Mouse (Mus musculus) G1E-ER4 (cell line): ENCODE results near the gene Arhgap1. TPM values are rescaled to one million over a fixed set of nuclear protein-coding genes. Genes with fewer than 3 reads are reported as not detected.

Source experiments
- GATA1 ChIP-seq: IDR thresholded peaks from one replicate; pipeline ENCODE4 v1.8.0; 2012; ENCODE audit warnings: low read length, inconsistent platforms
- polyA plus RNA-seq: library from polyadenylated mRNA; stranded (reverse); fragments of >175 nt; gene quantifications from 2 replicates; pipeline ENCODE4 v1.2.3, GENCODE M21; 2012

Arhgap1 gene
- polyA plus RNA-seq, 1 experiment: 30.0 TPM

- no peak for TF ChIP-seq GATA1
These were observed 20.4 kb downstream of the Arhgap1 start for GRCm38 (mm10) chr2:91670038-91670437.

DNA sequence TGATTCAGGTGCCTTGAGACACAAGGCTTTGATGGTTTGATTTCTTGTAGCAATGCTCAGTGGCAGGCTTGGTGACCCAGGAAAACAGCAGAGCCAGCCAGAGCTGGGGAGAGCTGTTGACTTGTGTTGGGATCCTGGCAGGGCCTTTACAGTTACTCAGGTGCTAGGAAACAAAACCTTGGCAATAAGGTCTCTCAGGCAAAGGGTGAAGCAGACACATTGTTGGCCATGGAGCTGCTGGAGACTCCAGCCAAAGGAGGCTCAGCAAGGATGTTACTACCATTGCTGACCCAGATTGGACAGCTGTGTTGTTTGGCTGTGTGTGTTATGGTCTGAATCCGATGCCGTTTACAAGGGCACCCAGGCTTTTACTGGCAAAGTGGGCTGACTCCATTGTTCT lies 23.9 kb downstream of the Arhgap1 start:
- TF ChIP-seq GATA1: no peak

DNA sequence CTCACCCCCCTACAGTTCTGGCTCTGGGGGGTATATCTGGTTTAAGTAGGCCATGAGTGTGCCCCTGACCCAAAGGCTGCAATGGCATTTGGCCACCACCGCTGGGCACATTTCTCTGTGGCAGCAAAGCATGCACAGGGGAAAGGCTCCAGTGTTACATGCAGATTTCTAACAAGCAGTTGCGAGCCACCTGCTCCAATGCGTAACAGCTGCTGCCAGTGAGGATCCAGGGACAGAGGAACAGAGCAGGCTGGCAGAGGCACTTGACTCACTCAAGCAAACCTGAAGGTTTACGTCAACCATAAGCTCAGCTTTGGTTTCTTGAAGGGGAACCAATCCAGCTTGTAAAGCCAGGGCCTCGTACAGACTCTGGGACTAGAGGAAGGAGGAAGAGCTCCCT lies 25.2 kb downstream of the Arhgap1 start:
- TF ChIP-seq GATA1: no peak

GRCm38 (mm10) chr2:91676420-91676819 lies 26.8 kb downstream of the Arhgap1 start:
- no peak for TF ChIP-seq GATA1

DNA sequence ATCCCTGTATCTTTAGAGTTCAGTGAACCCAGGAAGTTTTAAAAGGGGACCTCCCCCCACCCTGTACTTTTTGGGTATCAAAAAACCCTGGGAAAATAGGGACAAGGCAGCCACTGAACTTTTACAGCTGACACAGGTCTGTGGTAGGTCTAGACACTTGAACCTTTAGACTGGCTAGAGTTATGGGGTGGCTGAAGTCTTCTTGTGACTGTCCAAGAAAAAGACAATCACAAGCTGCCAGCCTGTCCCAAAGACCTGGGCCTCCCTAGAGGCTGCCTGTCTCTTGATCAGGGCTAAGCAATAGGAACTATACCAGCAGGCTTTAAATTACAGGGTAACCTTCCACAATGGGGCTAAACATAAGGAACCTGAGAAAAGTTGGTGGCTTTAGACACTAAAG lies 27.3 kb downstream of the Arhgap1 start:
- no peak for TF ChIP-seq GATA1

GRCm38 (mm10) chr2:91682850-91683249 lies 33.2 kb downstream of the Arhgap1 start:
- TF ChIP-seq GATA1: no peak

DNA sequence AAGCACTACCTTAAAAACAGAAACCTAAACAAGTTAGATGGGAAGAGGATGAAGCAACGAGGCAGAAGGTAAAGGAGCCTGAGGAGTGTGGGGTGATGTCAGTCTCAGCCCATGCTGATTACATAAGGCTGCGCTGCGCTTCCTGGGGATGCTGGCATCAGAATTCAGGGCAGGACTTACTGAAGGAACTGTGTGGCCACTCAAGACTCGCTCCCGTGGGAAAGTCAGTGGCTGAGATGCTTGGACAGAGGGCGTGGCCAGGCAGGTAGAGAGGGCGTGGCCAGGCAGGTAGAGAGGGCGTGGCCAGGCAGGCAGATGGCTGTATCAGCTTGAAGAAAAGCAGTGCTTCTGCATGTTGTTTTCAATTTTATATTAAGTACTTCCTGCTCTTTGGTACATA lies 34.3 kb downstream of the Arhgap1 start:
- no peak for TF ChIP-seq GATA1

DNA sequence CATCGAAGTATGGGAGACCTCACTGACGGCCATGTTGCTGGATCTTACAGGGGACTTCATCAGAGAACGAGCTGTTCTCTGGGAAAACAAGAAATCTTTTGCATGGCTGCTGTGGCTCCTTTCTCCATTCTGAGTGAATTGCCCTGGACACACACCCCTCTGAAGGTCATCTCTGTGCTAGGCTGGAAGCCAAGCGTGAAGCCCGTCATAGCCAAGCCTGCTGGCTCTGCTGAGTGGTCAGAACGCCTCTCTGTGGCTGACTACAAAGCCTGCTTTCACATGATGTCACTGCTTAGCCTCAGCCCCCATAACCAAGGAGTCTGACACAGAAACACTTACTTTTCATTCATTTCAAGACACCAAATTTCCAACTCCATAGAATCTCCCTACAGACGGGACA lies 39.8 kb downstream of the Arhgap1 start:
- no peak for TF ChIP-seq GATA1

DNA sequence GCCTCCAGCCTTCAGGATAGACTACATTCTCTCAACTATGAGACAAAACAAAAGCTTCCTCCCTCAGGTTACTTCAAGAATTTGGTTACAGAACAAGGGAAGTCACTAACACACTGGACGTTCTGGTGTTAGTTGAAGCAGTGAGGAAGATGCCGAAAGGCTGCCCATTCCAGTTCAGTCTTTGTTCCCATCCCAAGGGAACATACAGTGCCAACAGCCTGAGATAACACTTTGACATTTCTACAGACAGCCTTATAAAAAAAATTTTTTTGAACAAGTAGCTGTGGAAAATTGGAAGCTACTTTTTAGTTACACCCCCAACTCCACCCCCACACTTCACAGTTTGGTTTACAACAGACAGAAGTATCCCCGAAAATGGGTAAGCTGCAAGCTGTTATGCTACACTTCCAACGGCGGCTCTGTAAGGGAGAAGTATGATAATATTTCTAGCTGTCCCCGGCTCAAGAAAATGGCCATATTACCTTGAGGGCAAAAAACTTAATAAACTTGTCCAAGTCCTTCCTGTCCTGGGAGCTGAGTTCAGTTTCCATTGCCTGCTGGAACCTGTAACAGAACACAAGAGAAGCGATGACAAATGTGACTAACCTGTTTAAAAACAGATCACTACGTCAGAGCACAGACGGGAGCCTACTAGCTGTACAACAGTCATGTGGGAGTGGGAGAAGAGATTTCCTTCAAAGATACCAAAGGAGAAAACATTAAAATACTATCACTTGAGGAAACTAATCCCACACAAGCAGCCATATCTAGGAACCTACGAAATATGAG lies 46.0 kb downstream of the Arhgap1 start:
- TF ChIP-seq GATA1: no peak

- TF ChIP-seq GATA1: no peak
These were observed 46.5 kb downstream of the Arhgap1 start for GRCm38 (mm10) chr2:91696225-91696590.

DNA sequence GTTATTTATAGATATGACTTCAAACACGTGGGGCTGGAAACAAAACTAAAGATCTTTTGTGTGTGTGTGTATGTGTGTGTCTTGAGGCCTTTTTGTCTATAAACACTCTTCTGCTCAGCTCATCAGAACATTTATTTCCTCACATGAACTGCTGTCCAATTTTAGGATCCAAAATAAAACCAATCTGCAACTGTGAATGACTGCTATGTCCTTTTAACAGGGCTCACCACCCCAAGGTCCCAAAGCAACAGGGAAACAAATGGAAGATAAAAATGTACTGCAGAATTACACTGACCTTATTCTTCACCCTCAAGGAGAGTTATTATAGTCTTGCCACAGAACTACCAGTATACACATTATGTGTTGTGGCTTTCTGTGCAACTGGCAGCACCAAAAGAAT lies 49.6 kb downstream of the Arhgap1 start:
- no peak for TF ChIP-seq GATA1

- no peak for TF ChIP-seq GATA1
These were observed 51.7 kb downstream of the Arhgap1 start for GRCm38 (mm10) chr2:91701366-91701765.

- no peak for TF ChIP-seq GATA1
These were observed 56.1 kb downstream of the Arhgap1 start for GRCm38 (mm10) chr2:91705736-91706135.

- TF ChIP-seq GATA1: no peak
These were observed 56.8 kb downstream of the Arhgap1 start for GRCm38 (mm10) chr2:91706456-91706855.

GRCm38 (mm10) chr2:91708361-91708760 lies 58.7 kb downstream of the Arhgap1 start:
- no peak for TF ChIP-seq GATA1

GRCm38 (mm10) chr2:91710272-91711234 lies 60.9 kb downstream of the Arhgap1 start, which contains the start of the genes Atg13 and Harbi1:
Gene Atg13 (minus strand): TSS chr2:91710576.
Gene Harbi1 (plus strand): TSS chr2:91710852.
- TF ChIP-seq GATA1: no peak
